Mouse (Mus musculus) layer of hippocampus, adult 18-20 months (tissue): ENCODE results near the gene Mcoln2. TPM values are rescaled to one million over a fixed set of nuclear protein-coding genes. Genes with fewer than 3 reads are reported as not detected.

ENCODE experiments used
- DNase-seq, 2 experiments: peaks; one replicate each; pipeline ENCODE4 v3.0.0; 2022; ENCODE audit warnings: low spot score in 2 of 2
- total RNA-seq, 2 experiments: library from RNA; stranded (reverse); gene quantifications; 2 replicates each; pipeline ENCODE4 v1.2.3; 2021

Mcoln2 gene
- total RNA-seq, 2 experiments from 2014 or later = not detected

DNA sequence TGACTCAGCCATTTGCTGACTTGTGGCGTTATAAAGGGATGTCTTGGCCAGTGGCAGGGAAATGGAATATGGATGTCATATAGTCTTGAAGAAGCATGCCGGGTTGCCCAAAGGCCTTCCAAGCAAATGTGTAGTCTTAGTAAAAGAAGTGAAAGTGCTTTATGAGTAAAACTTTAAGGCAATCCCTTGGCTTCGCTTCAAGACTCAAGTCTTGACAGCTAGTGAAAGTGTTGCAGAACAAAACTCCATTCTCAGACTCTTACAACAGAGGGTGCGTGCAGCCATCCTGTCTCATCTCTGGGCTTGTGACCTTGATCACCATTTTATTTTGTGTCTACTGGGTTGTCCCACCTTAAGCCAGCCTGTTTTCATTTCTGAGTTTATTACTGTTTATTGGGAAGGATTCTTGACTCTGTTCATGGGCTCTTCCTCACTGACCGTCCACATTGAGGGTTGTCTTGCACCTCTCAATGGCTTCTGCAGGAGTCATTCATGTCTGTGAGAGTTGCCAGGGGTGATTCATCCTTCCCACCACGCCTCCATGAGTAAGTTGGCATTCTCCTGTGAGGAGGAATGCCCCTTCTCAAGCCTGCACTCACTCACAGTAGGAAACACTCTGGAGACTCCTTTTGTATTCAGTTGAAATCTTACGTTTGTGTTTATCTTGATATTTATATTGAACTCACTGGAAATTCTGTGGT is 75.6 kb downstream of the Mcoln2 start:
- no peak for DNase-seq

DNA sequence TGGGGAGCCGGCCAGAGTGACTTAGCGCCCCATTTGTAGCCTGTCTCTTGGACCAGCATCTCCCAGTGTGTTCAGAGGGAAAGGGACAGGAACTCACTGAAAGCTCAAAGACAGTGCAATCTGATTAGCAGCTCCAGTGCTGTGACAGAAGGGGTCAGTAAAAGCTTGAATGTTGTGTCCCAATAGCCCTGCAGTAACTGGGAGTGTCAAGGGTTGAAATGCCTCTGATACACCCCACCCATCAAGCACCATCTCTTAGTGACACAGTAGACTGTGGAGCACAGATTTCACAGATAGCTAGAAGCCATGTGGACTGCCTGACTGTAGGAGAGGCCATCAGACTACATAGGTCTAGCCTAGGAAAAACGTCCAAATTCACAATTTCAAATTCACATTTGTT is 77.8 kb downstream of the Mcoln2 start:
- no peak for DNase-seq

DNA sequence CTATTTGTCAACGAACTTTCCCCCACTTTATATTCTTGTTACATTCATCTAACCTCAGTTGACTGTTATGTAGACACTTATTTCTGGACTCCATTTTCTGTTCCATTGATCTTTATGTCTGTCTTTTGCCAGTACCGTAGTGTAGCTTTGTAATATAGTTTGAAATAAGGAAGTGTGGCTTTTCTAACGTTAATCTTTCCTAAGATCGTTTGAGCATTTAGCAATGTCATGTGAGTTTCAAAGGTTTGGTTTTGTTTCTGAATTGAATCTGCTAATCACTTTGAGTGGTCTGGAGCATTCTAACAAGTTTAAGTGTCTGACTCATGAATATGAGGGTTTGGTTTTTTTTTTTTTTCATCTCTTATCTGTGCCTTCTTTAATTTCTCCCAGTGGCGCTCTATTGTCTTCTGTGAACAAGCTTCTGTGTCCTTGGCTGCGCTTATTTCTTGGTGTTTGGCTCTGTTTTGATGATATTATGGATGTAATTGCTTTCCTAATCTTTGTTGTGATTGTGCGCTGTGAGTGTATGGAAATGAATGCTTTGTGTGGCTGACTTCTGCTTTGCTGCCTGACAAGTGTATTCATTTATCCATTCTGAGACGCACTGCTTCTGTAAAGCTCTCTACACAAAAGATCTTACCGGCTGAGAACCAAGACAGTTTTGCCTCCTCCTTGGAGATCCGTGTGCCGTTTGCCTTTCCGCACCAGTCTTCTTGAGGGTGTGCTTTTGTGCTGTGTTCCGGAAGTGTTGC is 79.1 kb downstream of the Mcoln2 start:
- no peak for DNase-seq

DNA sequence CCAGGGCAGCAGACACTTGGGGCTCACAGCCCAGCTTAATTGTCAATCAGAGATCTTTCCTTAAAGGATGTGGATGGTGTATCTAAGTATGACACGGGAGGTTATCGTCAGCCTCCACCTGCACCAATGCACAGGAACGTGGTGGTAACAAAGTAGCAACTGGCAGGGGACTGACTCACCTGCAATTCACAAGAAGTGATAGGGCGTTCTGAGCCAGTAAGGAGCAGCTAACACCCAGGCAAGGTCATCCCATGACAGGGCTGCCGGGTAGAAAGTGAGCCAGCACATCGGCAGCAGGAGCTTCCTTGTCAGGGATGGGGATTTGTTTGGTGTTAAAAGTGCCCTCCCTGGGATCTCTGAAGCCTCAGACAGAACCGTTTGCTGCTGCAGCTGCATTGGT is 83.1 kb downstream of the Mcoln2 start:
- DNase-seq = no peak

DNA sequence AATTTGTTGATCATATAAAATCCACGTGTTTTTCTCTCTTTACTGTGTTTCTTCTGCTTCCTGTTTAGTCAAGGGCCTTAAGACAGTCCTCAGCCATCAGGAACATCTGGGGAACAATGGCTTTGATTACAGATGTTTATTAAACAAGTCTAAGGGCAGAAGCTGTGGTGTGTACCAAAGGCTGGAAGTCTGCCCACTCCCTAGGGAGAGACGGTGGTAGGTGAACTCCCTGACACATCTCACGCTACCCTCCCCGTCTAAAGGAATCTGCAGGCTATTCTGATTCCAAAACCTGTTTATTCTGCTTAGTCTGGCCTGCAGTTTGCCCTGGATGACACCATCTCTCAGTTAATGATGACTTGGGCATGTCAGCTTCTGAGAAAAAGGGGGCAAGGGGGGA is 84.1 kb downstream of the Mcoln2 start:
- no peak for DNase-seq

DNA sequence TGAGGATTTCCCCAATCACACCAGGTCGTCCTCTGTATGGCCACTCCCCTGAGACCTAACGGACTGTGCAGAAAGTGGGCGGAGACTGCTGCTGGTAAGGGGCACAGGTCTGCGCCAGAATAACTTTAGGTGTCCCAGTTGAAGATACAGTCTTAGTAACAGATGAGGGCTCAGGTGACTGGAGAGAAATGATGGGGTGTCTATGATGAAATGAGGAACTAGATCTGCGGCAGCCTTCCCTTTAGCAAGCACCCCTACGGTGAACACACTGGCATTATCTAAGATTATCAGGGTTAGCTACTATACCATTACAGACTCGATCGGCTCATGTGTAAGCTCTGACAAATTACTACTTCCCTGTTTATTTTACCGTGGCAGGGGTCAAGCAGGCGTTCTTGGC is 84.9 kb downstream of the Mcoln2 start:
- no peak for DNase-seq

DNA sequence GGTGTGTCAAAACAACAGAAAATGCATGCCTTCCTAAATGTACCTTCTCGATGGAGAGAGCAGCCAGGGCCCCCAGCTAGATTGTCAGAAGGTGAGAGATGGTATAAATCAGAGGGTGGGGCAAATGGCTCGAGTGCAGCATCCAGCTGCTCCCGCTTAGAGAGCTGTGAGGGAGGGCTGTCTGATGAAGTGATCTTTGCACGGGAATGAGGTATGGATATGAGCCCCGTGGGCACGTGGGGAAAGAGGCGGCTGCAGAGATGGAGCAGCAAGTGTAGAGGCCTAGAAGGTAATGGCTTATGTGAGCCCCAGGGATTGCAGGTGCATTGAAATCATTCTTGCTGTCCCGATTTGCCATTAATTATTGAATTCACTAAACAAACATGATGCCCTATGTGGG is 86.6 kb downstream of the Mcoln2 start:
- no peak for DNase-seq

DNA sequence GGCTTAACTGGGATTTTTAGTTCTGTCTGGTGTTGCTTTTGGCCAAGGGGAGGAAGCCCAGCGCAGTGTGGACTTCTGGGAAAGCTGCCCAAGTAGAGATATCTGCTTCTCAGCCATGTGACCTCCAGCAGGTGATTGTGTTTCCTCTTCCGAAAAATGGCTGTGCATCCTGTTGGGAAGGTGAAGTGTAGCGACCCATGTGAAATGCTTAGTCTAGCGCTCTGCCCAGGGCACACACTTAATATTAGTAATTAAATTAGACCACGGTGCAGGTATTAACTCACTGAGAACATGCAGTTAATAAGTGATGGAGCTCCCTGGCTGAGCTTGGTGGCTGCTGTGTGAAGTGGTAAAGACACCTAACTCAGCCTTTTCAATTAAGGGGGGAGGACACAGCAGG is 88.0 kb downstream of the Mcoln2 start:
- no peak for DNase-seq

DNA sequence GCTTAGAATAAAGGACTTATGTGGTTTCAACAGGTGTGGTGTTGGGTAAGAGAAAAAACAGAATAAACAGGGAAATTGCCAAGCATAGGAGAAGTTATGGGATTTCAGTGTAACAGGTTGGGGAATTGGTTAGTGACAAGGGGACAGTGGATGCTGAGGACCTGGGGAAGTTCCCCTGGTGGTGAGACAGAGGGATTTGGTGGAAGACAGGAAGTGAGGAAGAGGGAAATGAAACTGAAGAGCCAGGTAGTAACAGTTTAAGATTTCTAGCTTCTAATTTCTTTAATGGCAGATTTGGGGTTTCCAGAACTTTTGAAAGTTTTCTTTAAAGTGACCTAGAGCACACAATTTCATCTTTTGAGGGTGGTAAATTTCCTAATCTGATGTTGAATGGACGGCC is 95.0 kb downstream of the Mcoln2 start:
- DNase-seq = no peak

Other genes with a start within 250 kb of the Mcoln2 start
- gene Bcl10, start 227.0 kb upstream of the Mcoln2 start, total RNA-seq = 10 to 100 TPM; 13.0 to 13.7 TPM
- gene 2410004B18Rik, start 211.8 kb upstream of the Mcoln2 start, total RNA-seq = 10 to 100 TPM; 37.1 to 38.2 TPM
- 1 to 10 TPM; 3.6 to 4.2 TPM for gene Syde2, start 162.0 kb upstream of the Mcoln2 start, total RNA-seq
- 1 to 10 TPM; 1.1 TPM for gene Wdr63, start 41.7 kb upstream of the Mcoln2 start, total RNA-seq
- not detected for gene Mcoln3, start 32.4 kb upstream of the Mcoln2 start, total RNA-seq
- gene Lpar3, start 71.1 kb downstream of the Mcoln2 start, total RNA-seq = under 1 TPM; 0.33 to 0.45 TPM